Mouse (Mus musculus) T-cell, adult 66 days (primary cell): Measurements from ENCODE around the gene Rdh7. TPM values are rescaled to one million over a fixed set of nuclear protein-coding genes. Genes with fewer than 3 reads are reported as not detected.

ENCODE experiments used
- total RNA-seq, 2 experiments: library from RNA; stranded (reverse); gene quantifications; 3 replicates in 1 of 2; 4 replicates in 1 of 2; pipeline ENCODE4 v1.2.4; 2023

The Rdh7 gene
- total RNA-seq, result not detected

DNA sequence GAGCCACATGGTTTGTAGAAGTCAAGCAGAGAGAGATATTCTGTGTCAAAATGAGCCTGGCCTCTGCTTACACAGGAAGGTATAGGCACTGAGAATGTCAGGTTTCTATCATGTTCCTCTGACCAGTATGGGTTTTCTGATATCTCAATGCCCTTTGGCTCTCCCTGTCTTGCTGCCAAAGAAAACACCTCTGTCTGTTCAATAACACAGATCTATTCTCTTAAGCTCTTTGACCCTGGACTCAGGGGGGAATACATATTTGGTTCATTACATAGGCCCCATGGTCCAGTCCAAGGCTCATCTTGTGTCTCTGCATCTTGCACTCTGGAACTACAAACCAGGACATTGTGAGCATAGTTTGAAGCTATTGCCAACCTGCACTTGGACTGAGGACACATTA lies at the start of gene Rdh7:
Rdh7 (minus strand) TSS at position 213 of the 400 bp plus-strand sequence.

DNA sequence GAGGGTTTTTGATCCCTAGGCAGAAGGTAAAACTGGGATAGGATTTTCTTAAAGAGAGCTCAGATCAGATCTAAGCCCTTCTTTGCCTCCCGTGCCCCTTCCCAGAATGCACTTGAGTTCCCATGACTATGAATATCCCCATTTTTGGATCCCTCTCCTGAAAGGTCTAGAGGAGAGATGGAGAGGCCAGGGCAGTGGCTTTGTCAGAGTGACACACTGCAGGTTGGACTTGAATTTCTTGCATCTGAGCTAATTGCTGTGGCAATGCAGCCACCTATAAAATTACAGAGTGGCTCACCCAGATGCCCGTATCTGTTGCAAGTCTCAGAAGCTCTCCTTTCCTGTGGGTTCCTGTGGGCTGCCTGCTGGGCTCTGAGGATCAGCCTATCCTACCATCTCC lies 9.6 kb upstream of the Rdh7 start, which contains the start of gene Sdr9c7:
Sdr9c7 (plus strand) TSS at position 301 of the 400 bp plus-strand sequence.

DNA sequence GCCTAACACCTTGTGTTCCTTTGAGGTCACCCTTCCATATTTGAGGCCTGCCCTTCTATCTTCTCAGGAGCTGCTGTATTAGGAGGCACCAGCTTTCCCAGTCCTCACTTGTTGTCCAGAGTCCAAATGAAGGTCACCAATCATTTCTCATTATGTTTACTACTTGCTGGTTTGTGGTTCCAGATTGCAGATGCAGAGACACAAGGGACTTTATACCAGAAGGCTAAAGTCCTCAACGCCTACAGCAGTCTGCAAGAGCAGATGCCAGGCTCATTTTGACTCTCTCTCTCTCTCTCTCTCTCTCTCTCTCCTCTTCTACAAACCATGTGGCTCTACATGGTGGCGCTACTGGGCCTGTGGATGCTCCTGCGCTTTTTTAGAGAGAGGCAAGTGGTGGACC lies 22.4 kb downstream of the Rdh7 start, which contains the start of gene Rdh16f2:
Rdh16f2 (plus strand) TSS at position 243 of the 400 bp plus-strand sequence.

DNA sequence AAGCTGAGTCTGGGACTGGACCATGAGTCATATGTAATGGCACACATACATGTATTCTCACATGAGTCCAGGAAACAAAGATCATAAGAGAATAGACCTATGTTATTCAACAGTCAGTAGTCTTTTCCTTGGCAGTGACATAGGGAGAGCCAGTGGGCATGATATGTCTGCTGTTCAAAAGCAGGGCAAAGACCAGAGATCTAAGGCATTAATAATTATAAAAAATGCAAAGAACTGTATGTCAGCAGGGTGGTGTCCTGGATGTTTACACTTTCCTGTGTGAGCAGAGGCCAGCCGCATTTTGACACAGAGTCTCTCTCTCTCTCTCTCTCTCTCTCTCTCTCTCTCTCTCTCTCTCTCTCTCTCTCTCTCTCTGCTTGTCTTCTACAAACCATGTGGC lies 39.0 kb downstream of the Rdh7 start, which contains the start of gene Rdh19:
Rdh19 (plus strand) TSS at position 301 of the 400 bp plus-strand sequence.

Other genes starting within 250 kb of the Rdh7 start
- 100 to 1,000 TPM; 198 to 232 TPM for gene Stat6, start 245.8 kb downstream of the Rdh7 start, total RNA-seq
- 10 to 100 TPM in 1 of 2 experiments, 1 to 10 TPM in 1; 9.4 to 11.9 TPM for gene Nemp1, start 221.9 kb downstream of the Rdh7 start, total RNA-seq
- gene Nab2, start 220.2 kb downstream of the Rdh7 start, total RNA-seq, result 10 to 100 TPM; 37.4 to 53.9 TPM
- under 1 TPM; 0.15 to 0.73 TPM for gene Myo1a, start 183.6 kb downstream of the Rdh7 start, total RNA-seq
- not detected for gene Tac2, start 164.3 kb downstream of the Rdh7 start, total RNA-seq
- gene Zbtb39, start 149.3 kb downstream of the Rdh7 start, total RNA-seq, result 10 to 100 TPM; 11.5 to 14.0 TPM
- gene Gpr182, start 137.1 kb downstream of the Rdh7 start, total RNA-seq, result under 1 TPM in 1 of 2 experiments, not detected in 1; 0.15 TPM
- under 1 TPM; 0.17 to 0.36 TPM for gene Rdh1, start 129.1 kb downstream of the Rdh7 start, total RNA-seq
- gene Rdh16f1, start 129.0 kb downstream of the Rdh7 start, total RNA-seq, result under 1 TPM in 1 of 2 experiments, not detected in 1; 0.82 TPM
- under 1 TPM in 1 of 2 experiments, not detected in 1; 0.47 TPM for gene Rdh9, start 112.4 kb downstream of the Rdh7 start, total RNA-seq
- gene Rdh16, start 87.7 kb downstream of the Rdh7 start, total RNA-seq, result not detected
- gene Rdh19, start 38.9 kb downstream of the Rdh7 start, total RNA-seq, result not detected
- gene Rdh16f2, start 22.3 kb downstream of the Rdh7 start, total RNA-seq, result not detected
- not detected for gene Sdr9c7, start 9.7 kb upstream of the Rdh7 start, total RNA-seq
- not detected for gene Hsd17b6, start 118.8 kb upstream of the Rdh7 start, total RNA-seq
- 10 to 100 TPM; 16.2 to 21.7 TPM for gene Prim1, start 126.4 kb upstream of the Rdh7 start, total RNA-seq
- gene Naca, start 146.8 kb upstream of the Rdh7 start, total RNA-seq, result 100 to 1,000 TPM; 776 to 815 TPM
- gene Ptges3, start 170.1 kb upstream of the Rdh7 start, total RNA-seq, result 100 to 1,000 TPM; 121 to 145 TPM
- gene Atp5b, start 194.5 kb upstream of the Rdh7 start, total RNA-seq, result 100 to 1,000 TPM; 664 to 698 TPM
- 100 to 1,000 TPM; 118 to 120 TPM for gene Baz2a, start 202.8 kb upstream of the Rdh7 start, total RNA-seq